Mouse (Mus musculus) testis, adult 2 months (tissue): ENCODE data around the gene Ihh.

Experiments used
- CTCF ChIP-seq: fragments of 200-500 bp; IDR thresholded peaks from 2 replicates; pipeline ENCODE4 v1.5.1; 2012; ENCODE audit warnings: low read depth, mild to moderate bottlenecking, inconsistent platforms, low read length, moderate library complexity; ENCODE audit not compliant: control insufficient read depth, insufficient read depth, insufficient replicate concordance
- POLR2A ChIP-seq: fragments of 200-500 bp; IDR thresholded peaks from 2 replicates; pipeline ENCODE4 v1.6.1; 2012; ENCODE audit warnings: low read depth, mild to moderate bottlenecking, inconsistent platforms, low read length, moderate library complexity; ENCODE audit not compliant: control insufficient read depth

GRCm38 (mm10) chr1:74915706-74916105 is 35.8 kb downstream of the Ihh start:
- no peak for TF ChIP-seq POLR2A
- no peak; the same call in 1 of the 2 replicates for TF ChIP-seq CTCF
